Mouse (Mus musculus) gonadal fat pad, adult 2 months (tissue): ENCODE results near the gene Bhlhe40. TPM values are rescaled to one million over a fixed set of nuclear protein-coding genes. Genes with fewer than 3 reads are reported as not detected.

ENCODE experiments used
- DNase-seq: peaks from one replicate; pipeline ENCODE4 v3.0.0-alpha.2; 2012; ENCODE audit warnings: low read depth
- polyA plus RNA-seq: library from polyadenylated mRNA; depleted of rRNA; stranded (reverse); fragments of >200 nt; gene quantifications from 2 replicates; pipeline ENCODE4 v1.2.3, GENCODE M21; 2012

Bhlhe40 gene
- polyA plus RNA-seq, 1 experiment, result 23.4 TPM

- no peak for DNase-seq
Measured at GRCm38 (mm10) chr6:108663241-108664194, 3.1 kb downstream of the Bhlhe40 start.

GRCm38 (mm10) chr6:108664533-108665150 is 4.2 kb downstream of the Bhlhe40 start:
- no peak for DNase-seq

GRCm38 (mm10) chr6:108665587-108665986 is 5.2 kb downstream of the Bhlhe40 start:
- no peak for DNase-seq

- no peak for DNase-seq
Measured at GRCm38 (mm10) chr6:108666648-108667488, 6.4 kb downstream of the Bhlhe40 start.

- DNase-seq, result no peak
Measured at GRCm38 (mm10) chr6:108667599-108668021, 7.2 kb downstream of the Bhlhe40 start.

GRCm38 (mm10) chr6:108668321-108668786 is 7.9 kb downstream of the Bhlhe40 start:
- no peak for DNase-seq

GRCm38 (mm10) chr6:108670276-108670675 is 9.8 kb downstream of the Bhlhe40 start:
- DNase-seq, result no peak

GRCm38 (mm10) chr6:108670821-108671220 is 10.4 kb downstream of the Bhlhe40 start:
- no peak for DNase-seq

GRCm38 (mm10) chr6:108672094-108672493 is 11.7 kb downstream of the Bhlhe40 start:
- no peak for DNase-seq

GRCm38 (mm10) chr6:108674221-108674620 is 13.8 kb downstream of the Bhlhe40 start:
- no peak for DNase-seq

- no peak for DNase-seq
Measured at GRCm38 (mm10) chr6:108676783-108677340, 16.4 kb downstream of the Bhlhe40 start.

- DNase-seq, result no peak
Measured at GRCm38 (mm10) chr6:108677697-108678096, 17.3 kb downstream of the Bhlhe40 start.

- no peak for DNase-seq
Measured at GRCm38 (mm10) chr6:108678227-108678626, 17.8 kb downstream of the Bhlhe40 start.

- DNase-seq, result no peak
Measured at GRCm38 (mm10) chr6:108680503-108680902, 20.1 kb downstream of the Bhlhe40 start.

GRCm38 (mm10) chr6:108681084-108681483 is 20.7 kb downstream of the Bhlhe40 start:
- no peak for DNase-seq

- DNase-seq, result no peak
Measured at GRCm38 (mm10) chr6:108683140-108683539, 22.7 kb downstream of the Bhlhe40 start.

GRCm38 (mm10) chr6:108684430-108684829 is 24.0 kb downstream of the Bhlhe40 start:
- DNase-seq, result no peak

- DNase-seq, result no peak
Measured at GRCm38 (mm10) chr6:108685758-108686355, 25.4 kb downstream of the Bhlhe40 start.

- no peak for DNase-seq
Measured at GRCm38 (mm10) chr6:108686930-108687329, 26.5 kb downstream of the Bhlhe40 start.

- no peak for DNase-seq
Measured at GRCm38 (mm10) chr6:108688344-108688743, 27.9 kb downstream of the Bhlhe40 start.

- DNase-seq, result no peak
Measured at GRCm38 (mm10) chr6:108692986-108693385, 32.6 kb downstream of the Bhlhe40 start.
